Mouse (Mus musculus): Measurements from ENCODE around the gene Sirt7. TPM values are rescaled to one million over a fixed set of nuclear protein-coding genes. Genes with fewer than 3 reads are reported as not detected.

Gene Sirt7
- polyA plus RNA-seq, 1 experiment, result 22.9 TPM

GRCm38 (mm10) chr11:120630881-120631725, 6.1 kb upstream of the Sirt7 start:
- H3K4me1 ChIP-seq (ENCODE audit: control insufficient read depth), result peaks cover 83% of the 10 kb centered on the region
- H3K36me3 ChIP-seq (ENCODE audit: control insufficient read depth), result peaks cover 55% of the 10 kb centered on the region
- no peaks in the 10 kb centered on the region for H3K9me3 ChIP-seq (ENCODE audit: control insufficient read depth, low read length)
- H3K27me3 ChIP-seq (ENCODE audit: control insufficient read depth), result no peaks in the 10 kb centered on the region
- TF ChIP-seq TAL1 (IDR thresholded peaks at IDR 0.05; ENCODE audit: low read length), result no peak
- no peak for TF ChIP-seq GATA1 (IDR thresholded peaks at IDR 0.05; ENCODE audit: low read length)
- H3K4me3 ChIP-seq (replicated peaks), result peak overlapping the region; percentile 83

GRCm38 (mm10) chr11:120630401-120630871, 5.4 kb upstream of the Sirt7 start:
- TF ChIP-seq TAL1 (IDR thresholded peaks at IDR 0.05; ENCODE audit: low read length) (no peak), GATA1 (IDR thresholded peaks at IDR 0.05; ENCODE audit: low read length) (no peak)
- Histone ChIP-seq H3K36me3 (ENCODE audit: control insufficient read depth) (peaks cover 59% of the 10 kb centered on the region), H3K4me1 (ENCODE audit: control insufficient read depth) (peaks cover 86% of the 10 kb centered on the region), H3K4me3 (replicated peaks) (peak overlapping the region; percentile 83), H3K27me3 (ENCODE audit: control insufficient read depth) (no peaks in the 10 kb centered on the region), H3K9me3 (ENCODE audit: control insufficient read depth, low read length) (no peaks in the 10 kb centered on the region)

DNA sequence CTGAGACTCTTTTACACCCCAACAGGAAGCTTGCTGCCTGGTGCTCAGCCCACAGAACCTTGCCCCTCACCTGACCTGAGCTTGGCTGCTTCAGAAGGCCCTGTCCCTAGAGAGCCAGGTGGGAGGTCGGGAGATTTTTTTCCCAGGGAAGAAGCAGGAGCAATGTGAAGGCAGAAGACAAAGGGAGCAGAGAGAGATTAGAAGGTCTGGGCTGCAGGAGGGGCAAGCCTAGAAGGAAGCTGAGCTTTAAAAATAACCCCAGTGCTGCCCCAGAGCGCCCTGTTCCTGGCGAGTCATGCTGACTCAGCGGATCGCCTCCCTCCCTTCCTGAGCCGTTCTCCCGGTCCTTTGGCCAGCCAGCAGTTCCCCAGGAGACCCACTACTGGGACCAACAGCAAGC, 4.9 kb upstream of the Sirt7 start:
- H3K36me3 ChIP-seq (ENCODE audit: control insufficient read depth), result peaks cover 63% of the 10 kb centered on the region
- H3K9me3 ChIP-seq (ENCODE audit: control insufficient read depth, low read length), result no peaks in the 10 kb centered on the region
- peak overlapping the region; percentile 83 for H3K4me3 ChIP-seq (replicated peaks)
- TF ChIP-seq GATA1 (IDR thresholded peaks at IDR 0.05; ENCODE audit: low read length) (no peak), TAL1 (IDR thresholded peaks at IDR 0.05; ENCODE audit: low read length) (no peak)
- no peaks in the 10 kb centered on the region for H3K27me3 ChIP-seq (ENCODE audit: control insufficient read depth)
- H3K4me1 ChIP-seq (ENCODE audit: control insufficient read depth), result peaks cover 88% of the 10 kb centered on the region

DNA sequence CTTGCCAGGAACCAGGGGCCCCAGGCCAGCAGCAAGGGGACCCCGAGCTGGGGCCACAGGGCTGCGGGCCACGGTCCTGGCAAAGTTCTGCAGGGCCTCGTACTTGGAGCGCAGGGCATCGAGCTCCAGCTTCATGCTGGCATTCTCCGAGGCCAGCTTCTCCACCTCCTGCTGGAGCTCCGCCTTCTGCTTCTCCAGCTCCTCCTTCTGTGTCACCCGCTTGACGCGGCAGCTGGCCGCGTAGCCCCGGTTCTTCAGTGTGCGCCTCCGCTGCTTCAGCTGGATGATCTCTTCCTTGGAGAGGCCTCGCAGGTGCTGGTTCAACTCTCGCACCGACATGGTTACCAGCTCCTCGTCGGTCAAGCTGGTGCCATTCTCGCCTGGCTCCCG, 4.3 kb upstream of the Sirt7 start:
- peaks cover 86% of the 10 kb centered on the region for H3K4me1 ChIP-seq (ENCODE audit: control insufficient read depth)
- no peaks in the 10 kb centered on the region for H3K27me3 ChIP-seq (ENCODE audit: control insufficient read depth)
- no peak for TF ChIP-seq TAL1 (IDR thresholded peaks at IDR 0.05; ENCODE audit: low read length)
- TF ChIP-seq GATA1 (IDR thresholded peaks at IDR 0.05; ENCODE audit: low read length), result no peak
- H3K9me3 ChIP-seq (ENCODE audit: control insufficient read depth, low read length), result no peaks in the 10 kb centered on the region
- H3K4me3 ChIP-seq (replicated peaks), result peak overlapping the region; percentile 83
- H3K36me3 ChIP-seq (ENCODE audit: control insufficient read depth), result peaks cover 64% of the 10 kb centered on the region

- H3K36me3 ChIP-seq (ENCODE audit: control insufficient read depth), result peaks cover 68% of the 10 kb centered on the region
- H3K27me3 ChIP-seq (ENCODE audit: control insufficient read depth), result no peaks in the 10 kb centered on the region
- peak overlapping the region; percentile 83 for H3K4me3 ChIP-seq (replicated peaks)
- no peak for TF ChIP-seq GATA1 (IDR thresholded peaks at IDR 0.05; ENCODE audit: low read length)
- TF ChIP-seq TAL1 (IDR thresholded peaks at IDR 0.05; ENCODE audit: low read length), result no peak
- H3K9me3 ChIP-seq (ENCODE audit: control insufficient read depth, low read length), result no peaks in the 10 kb centered on the region
- peaks cover 86% of the 10 kb centered on the region for H3K4me1 ChIP-seq (ENCODE audit: control insufficient read depth)
Observed at GRCm38 (mm10) chr11:120628601-120629340, 3.7 kb upstream of the Sirt7 start.

DNA sequence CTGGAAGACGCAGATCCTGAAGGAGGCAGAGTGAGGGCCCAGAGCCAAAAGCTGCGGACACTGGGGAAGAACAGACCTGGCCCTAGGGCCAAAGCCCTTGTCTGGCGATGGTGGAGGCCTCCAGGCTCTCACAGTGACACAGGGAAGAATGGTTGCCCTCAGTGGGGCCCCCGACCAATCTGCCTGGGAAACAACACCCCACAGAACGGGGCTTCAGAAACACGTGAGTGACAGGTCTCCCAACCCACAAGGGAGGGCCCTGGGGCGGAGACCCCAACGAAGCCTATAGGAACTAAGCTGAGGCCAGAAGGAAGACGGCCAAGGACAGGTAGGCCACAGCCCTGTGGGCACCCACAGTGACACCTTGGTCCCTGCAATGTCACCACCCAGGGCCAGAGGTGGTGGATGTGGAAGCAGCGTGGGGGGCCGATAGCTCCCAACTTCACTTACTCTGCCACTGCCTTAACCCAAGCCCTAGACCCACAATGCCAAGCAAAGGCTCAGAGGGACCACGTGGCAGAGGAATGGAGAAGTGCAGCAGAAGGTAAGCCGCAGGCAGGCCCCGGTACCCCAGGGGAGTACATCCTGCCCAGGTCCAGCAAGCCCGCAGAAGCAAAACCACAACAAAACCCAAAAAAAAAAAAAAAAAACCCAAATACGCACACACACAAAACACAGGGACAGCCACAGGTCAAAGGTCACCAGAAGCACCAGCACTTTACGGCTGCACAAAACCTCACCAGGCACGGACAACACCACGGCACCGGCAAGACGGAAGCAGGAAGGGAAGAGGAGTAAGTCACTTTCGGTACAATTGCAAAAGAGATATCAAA, 2.6 kb upstream of the Sirt7 start:
- Histone ChIP-seq H3K4me1 (ENCODE audit: control insufficient read depth) (peaks cover 94% of the 10 kb centered on the region), H3K9me3 (ENCODE audit: control insufficient read depth, low read length) (no peaks in the 10 kb centered on the region), H3K36me3 (ENCODE audit: control insufficient read depth) (peaks cover 79% of the 10 kb centered on the region), H3K27me3 (ENCODE audit: control insufficient read depth) (no peaks in the 10 kb centered on the region), H3K4me3 (replicated peaks) (peak overlapping the region; percentile 45)
- TF ChIP-seq TAL1 (IDR thresholded peaks at IDR 0.05; ENCODE audit: low read length), result no peak

- peaks cover 86% of the 10 kb centered on the region for H3K36me3 ChIP-seq (ENCODE audit: control insufficient read depth)
- H3K4me1 ChIP-seq (ENCODE audit: control insufficient read depth), result peaks cover 93% of the 10 kb centered on the region
- H3K27me3 ChIP-seq (ENCODE audit: control insufficient read depth), result no peaks in the 10 kb centered on the region
- TF ChIP-seq GATA1 (IDR thresholded peaks at IDR 0.05; ENCODE audit: low read length) (no peak), TAL1 (IDR thresholded peaks at IDR 0.05; ENCODE audit: low read length) (no peak)
- no peak overlapping the region for H3K4me3 ChIP-seq (replicated peaks)
- no peaks in the 10 kb centered on the region for H3K9me3 ChIP-seq (ENCODE audit: control insufficient read depth, low read length)
Observed at GRCm38 (mm10) chr11:120626785-120627467, 1.9 kb upstream of the Sirt7 start.

GRCm38 (mm10) chr11:120624680-120625111, 344 bp downstream of the Sirt7 start:
- H3K4me3 ChIP-seq (replicated peaks), result peak overlapping the region; percentile 82
- peaks cover 75% of the 10 kb centered on the region for H3K4me1 ChIP-seq (ENCODE audit: control insufficient read depth)
- TF ChIP-seq TAL1 (IDR thresholded peaks at IDR 0.05; ENCODE audit: low read length), result no peak
- TF ChIP-seq GATA1 (IDR thresholded peaks at IDR 0.05; ENCODE audit: low read length), result no peak
- H3K36me3 ChIP-seq (ENCODE audit: control insufficient read depth), result peaks cover 92% of the 10 kb centered on the region
- no peaks in the 10 kb centered on the region for H3K27me3 ChIP-seq (ENCODE audit: control insufficient read depth)
- no peaks in the 10 kb centered on the region for H3K9me3 ChIP-seq (ENCODE audit: control insufficient read depth, low read length)

All from erythroblast, embryonic 14.5 days (primary cell).